Mouse (Mus musculus) liver, embryonic 14.5 days (tissue): Measurements from ENCODE around the gene Mrps7.

Experiments used
- CTCF ChIP-seq: IDR thresholded peaks from 2 replicates; pipeline ENCODE4 v1.5.1; 2016; ENCODE audit warnings: antibody characterized with exemption, low read depth, control low read depth
- EP300 ChIP-seq: IDR thresholded peaks from 2 replicates; pipeline ENCODE4 v1.6.1; 2016; ENCODE audit warnings: antibody characterized with exemption, low read depth

- TF ChIP-seq CTCF = no peak
- no peak for TF ChIP-seq EP300
Observed at GRCm38 (mm10) chr11:115599722-115600121, 4.0 kb upstream of the Mrps7 start.
